Mouse (Mus musculus): ENCODE measurements around the gene Sh3bp5. TPM values are rescaled to one million over a fixed set of nuclear protein-coding genes. Genes with fewer than 3 reads are reported as not detected.

Sh3bp5 gene
- polyA plus RNA-seq, 1 experiment, result 8.7 TPM

- peaks cover 4% of the 10 kb centered on the region for H3K79me2 ChIP-seq (ENCODE audit: control insufficient read depth, insufficient read depth)
- no peaks in the 10 kb centered on the region for H3K27me3 ChIP-seq (ENCODE audit: control insufficient read depth, insufficient read depth, insufficient read length)
- H3K36me3 ChIP-seq (ENCODE audit: control insufficient read depth, insufficient read depth), result no peaks in the 10 kb centered on the region
- TF ChIP-seq MYOD1 (IDR thresholded peaks at IDR 0.05; ENCODE audit: control insufficient read depth, insufficient read length, low read depth), result no peak
- TF ChIP-seq FOSL1 (IDR thresholded peaks at IDR 0.05; ENCODE audit: insufficient read depth, low read length, poor library complexity, severe bottlenecking), result no peak
- TF ChIP-seq CTCF (IDR thresholded peaks at IDR 0.05; ENCODE audit: control insufficient read depth, insufficient read depth, insufficient read length), result no peak
- TF ChIP-seq CEBPB (IDR thresholded peaks at IDR 0.05; ENCODE audit: low read depth), result no peak
- no peak for TF ChIP-seq MAX (IDR thresholded peaks at IDR 0.05)
- TF ChIP-seq MYOG (IDR thresholded peaks at IDR 0.05; ENCODE audit: control insufficient read depth, extremely low read depth, insufficient read length), result no peak
- TF ChIP-seq USF1 (IDR thresholded peaks at IDR 0.05; ENCODE audit: low read depth), result no peak
- peaks cover 2% of the 10 kb centered on the region for H3K79me3 ChIP-seq (ENCODE audit: low read depth)
- H3ac ChIP-seq (ENCODE audit: control insufficient read depth, insufficient read length, low read depth), result no peak overlapping the region
- H3K4me3 ChIP-seq (ENCODE audit: insufficient read depth, poor library complexity, severe bottlenecking), result no peak overlapping the region
Observed at GRCm38 (mm10) chr14:31403995-31404394, 31.9 kb downstream of the Sh3bp5 start.

GRCm38 (mm10) chr14:31403556-31403955 lies 32.3 kb downstream of the Sh3bp5 start:
- Histone ChIP-seq H3K36me3 (ENCODE audit: control insufficient read depth, insufficient read depth) (no peaks in the 10 kb centered on the region), H3K27me3 (ENCODE audit: control insufficient read depth, insufficient read depth, insufficient read length) (no peaks in the 10 kb centered on the region), H3ac (ENCODE audit: control insufficient read depth, insufficient read length, low read depth) (no peak overlapping the region), H3K79me2 (ENCODE audit: control insufficient read depth, insufficient read depth) (peaks cover 4% of the 10 kb centered on the region), H3K4me3 (ENCODE audit: insufficient read depth, poor library complexity, severe bottlenecking) (no peak overlapping the region), H3K79me3 (ENCODE audit: low read depth) (peaks cover 2% of the 10 kb centered on the region)
- TF ChIP-seq USF1 (IDR thresholded peaks at IDR 0.05; ENCODE audit: low read depth) (no peak), MYOG (IDR thresholded peaks at IDR 0.05; ENCODE audit: control insufficient read depth, extremely low read depth, insufficient read length) (no peak), MAX (IDR thresholded peaks at IDR 0.05) (no peak), MYOD1 (IDR thresholded peaks at IDR 0.05; ENCODE audit: control insufficient read depth, insufficient read length, low read depth) (no peak), FOSL1 (IDR thresholded peaks at IDR 0.05; ENCODE audit: insufficient read depth, low read length, poor library complexity, severe bottlenecking) (no peak), CEBPB (IDR thresholded peaks at IDR 0.05; ENCODE audit: low read depth) (no peak), CTCF (IDR thresholded peaks at IDR 0.05; ENCODE audit: control insufficient read depth, insufficient read depth, insufficient read length) (no peak)

GRCm38 (mm10) chr14:31402693-31403092 lies 33.2 kb downstream of the Sh3bp5 start:
- no peak overlapping the region for H3K4me3 ChIP-seq (ENCODE audit: insufficient read depth, poor library complexity, severe bottlenecking)
- H3K79me3 ChIP-seq (ENCODE audit: low read depth), result no peaks in the 10 kb centered on the region
- no peak overlapping the region for H3ac ChIP-seq (ENCODE audit: control insufficient read depth, insufficient read length, low read depth)
- H3K79me2 ChIP-seq (ENCODE audit: control insufficient read depth, insufficient read depth), result peaks cover 4% of the 10 kb centered on the region
- TF ChIP-seq MAX (IDR thresholded peaks at IDR 0.05), result no peak
- no peak for TF ChIP-seq MYOG (IDR thresholded peaks at IDR 0.05; ENCODE audit: control insufficient read depth, extremely low read depth, insufficient read length)
- TF ChIP-seq CEBPB (IDR thresholded peaks at IDR 0.05; ENCODE audit: low read depth), result no peak
- TF ChIP-seq MYOD1 (IDR thresholded peaks at IDR 0.05; ENCODE audit: control insufficient read depth, insufficient read length, low read depth), result no peak
- TF ChIP-seq CTCF (IDR thresholded peaks at IDR 0.05; ENCODE audit: control insufficient read depth, insufficient read depth, insufficient read length), result no peak
- no peak for TF ChIP-seq USF1 (IDR thresholded peaks at IDR 0.05; ENCODE audit: low read depth)
- TF ChIP-seq FOSL1 (IDR thresholded peaks at IDR 0.05; ENCODE audit: insufficient read depth, low read length, poor library complexity, severe bottlenecking), result no peak
- H3K27me3 ChIP-seq (ENCODE audit: control insufficient read depth, insufficient read depth, insufficient read length), result no peaks in the 10 kb centered on the region
- H3K36me3 ChIP-seq (ENCODE audit: control insufficient read depth, insufficient read depth), result no peaks in the 10 kb centered on the region

- Histone ChIP-seq H3K27me3 (ENCODE audit: control insufficient read depth, insufficient read depth, insufficient read length) (no peaks in the 10 kb centered on the region), H3K4me3 (ENCODE audit: insufficient read depth, poor library complexity, severe bottlenecking) (no peak overlapping the region), H3K36me3 (ENCODE audit: control insufficient read depth, insufficient read depth) (no peaks in the 10 kb centered on the region), H3K79me3 (ENCODE audit: low read depth) (no peaks in the 10 kb centered on the region), H3ac (ENCODE audit: control insufficient read depth, insufficient read length, low read depth) (no peak overlapping the region), H3K79me2 (ENCODE audit: control insufficient read depth, insufficient read depth) (peaks cover 4% of the 10 kb centered on the region)
- TF ChIP-seq MYOG (IDR thresholded peaks at IDR 0.05; ENCODE audit: control insufficient read depth, extremely low read depth, insufficient read length) (no peak), MYOD1 (IDR thresholded peaks at IDR 0.05; ENCODE audit: control insufficient read depth, insufficient read length, low read depth) (no peak), CTCF (IDR thresholded peaks at IDR 0.05; ENCODE audit: control insufficient read depth, insufficient read depth, insufficient read length) (no peak), MAX (IDR thresholded peaks at IDR 0.05) (no peak), USF1 (IDR thresholded peaks at IDR 0.05; ENCODE audit: low read depth) (no peak), CEBPB (IDR thresholded peaks at IDR 0.05; ENCODE audit: low read depth) (no peak), FOSL1 (IDR thresholded peaks at IDR 0.05; ENCODE audit: insufficient read depth, low read length, poor library complexity, severe bottlenecking) (no peak)
Observed at GRCm38 (mm10) chr14:31401918-31402427, 33.9 kb downstream of the Sh3bp5 start.

- H3K36me3 ChIP-seq (ENCODE audit: control insufficient read depth, insufficient read depth), result no peaks in the 10 kb centered on the region
Observed at GRCm38 (mm10) chr14:31400896-31401295, 35.0 kb downstream of the Sh3bp5 start.

More at GRCm38 (mm10) chr14:31400896-31401295, 35.0 kb downstream of the Sh3bp5 start:
- H3ac ChIP-seq (ENCODE audit: control insufficient read depth, insufficient read length, low read depth), result no peak overlapping the region
- TF ChIP-seq MYOG (IDR thresholded peaks at IDR 0.05; ENCODE audit: control insufficient read depth, extremely low read depth, insufficient read length) (no peak), MAX (IDR thresholded peaks at IDR 0.05) (no peak), USF1 (IDR thresholded peaks at IDR 0.05; ENCODE audit: low read depth) (no peak), CTCF (IDR thresholded peaks at IDR 0.05; ENCODE audit: control insufficient read depth, insufficient read depth, insufficient read length) (no peak), FOSL1 (IDR thresholded peaks at IDR 0.05; ENCODE audit: insufficient read depth, low read length, poor library complexity, severe bottlenecking) (no peak), MYOD1 (IDR thresholded peaks at IDR 0.05; ENCODE audit: control insufficient read depth, insufficient read length, low read depth) (no peak), CEBPB (IDR thresholded peaks at IDR 0.05; ENCODE audit: low read depth) (no peak)
- no peaks in the 10 kb centered on the region for H3K79me3 ChIP-seq (ENCODE audit: low read depth)
- no peaks in the 10 kb centered on the region for H3K27me3 ChIP-seq (ENCODE audit: control insufficient read depth, insufficient read depth, insufficient read length)
- H3K79me2 ChIP-seq (ENCODE audit: control insufficient read depth, insufficient read depth), result peaks cover 4% of the 10 kb centered on the region
- H3K4me3 ChIP-seq (ENCODE audit: insufficient read depth, poor library complexity, severe bottlenecking), result no peak overlapping the region
